Mouse (Mus musculus) C2C12 (cell line): Measurements from ENCODE around the gene Tekt1.

ENCODE experiments used
- CEBPB ChIP-seq: IDR thresholded peaks from one replicate; pipeline ENCODE4 v1.6.1; 2011; ENCODE audit warnings: low read depth, mild to moderate bottlenecking, control low read depth, moderate library complexity
- CTCF ChIP-seq: IDR thresholded peaks from one replicate; pipeline ENCODE4 v1.5.1; 2011; ENCODE audit not compliant: control insufficient read depth, insufficient read depth, insufficient read length
- MAX ChIP-seq: IDR thresholded peaks from one replicate; pipeline ENCODE4 v1.6.1; 2011; ENCODE audit warnings: mild to moderate bottlenecking, control low read depth
- MYOG ChIP-seq: IDR thresholded peaks from one replicate; pipeline ENCODE4 v1.6.1; 2011; ENCODE audit not compliant: control insufficient read depth, insufficient read length; ENCODE audit errors: extremely low read depth
- USF1 ChIP-seq: IDR thresholded peaks from one replicate; pipeline ENCODE4 v1.6.1; 2011; ENCODE audit warnings: low read depth, mild to moderate bottlenecking, control low read depth, moderate library complexity

GRCm38 (mm10) chr11:72344486-72344885, 17.8 kb downstream of the Tekt1 start:
- no peak for TF ChIP-seq CTCF
- no peak for TF ChIP-seq MAX
- TF ChIP-seq MYOG: no peak
- no peak for TF ChIP-seq USF1
- TF ChIP-seq CEBPB: no peak
